Mouse (Mus musculus): ENCODE measurements around the gene Gbp3. TPM values are rescaled to one million over a fixed set of nuclear protein-coding genes. Genes with fewer than 3 reads are reported as not detected.

Gene Gbp3
- 148 TPM for polyA plus RNA-seq (2017; shearing (Covaris generic))

GRCm38 (mm10) chr3:142559632-142560228, at the start of gene Gbp3:
Gbp3 (plus strand) TSS chr3:142560026.

GRCm38 (mm10) chr3:142530087-142530953, 29.5 kb upstream of the Gbp3 start, which contains the start of gene Gbp7:
Gbp7 (plus strand) TSS chr3:142530342.

GRCm38 (mm10) chr3:142594547-142594946, 34.7 kb downstream of the Gbp3 start, which contains the start of gene Gbp2b:
Gbp2b (plus strand) TSS chr3:142594847.

GRCm38 (mm10) chr3:142620111-142620955, 60.5 kb downstream of the Gbp3 start, which contains the start of gene Gbp2:
Gbp2 (plus strand) TSS chr3:142620602.

Other genes starting within 250 kb of the Gbp3 start
- 43.0 TPM for gene Pdlim5, start 164.3 kb upstream of the Gbp3 start, polyA plus RNA-seq (2017; shearing (Covaris generic))
- gene Gbp5, start 66.0 kb upstream of the Gbp3 start, polyA plus RNA-seq (2017; shearing (Covaris generic)): 61.2 TPM
- gene Gbp7, start 29.7 kb upstream of the Gbp3 start, polyA plus RNA-seq (2017; shearing (Covaris generic)): 256 TPM
- gene Gbp2b, start 34.8 kb downstream of the Gbp3 start, polyA plus RNA-seq (2017; shearing (Covaris generic)): 34.0 TPM
- gene Gbp2, start 60.6 kb downstream of the Gbp3 start, polyA plus RNA-seq (2017; shearing (Covaris generic)): 140 TPM
- gene Kyat3, start 141.0 kb downstream of the Gbp3 start, polyA plus RNA-seq (2017; shearing (Covaris generic)): 5.7 TPM
- 85.1 TPM for gene Gtf2b, start 205.0 kb downstream of the Gbp3 start, polyA plus RNA-seq (2017; shearing (Covaris generic))

Measured in inflammation-experienced regulatory T-cells, adult 16 weeks (primary cell).